Mouse (Mus musculus): ENCODE measurements around the gene Zbtb43.

DNA sequence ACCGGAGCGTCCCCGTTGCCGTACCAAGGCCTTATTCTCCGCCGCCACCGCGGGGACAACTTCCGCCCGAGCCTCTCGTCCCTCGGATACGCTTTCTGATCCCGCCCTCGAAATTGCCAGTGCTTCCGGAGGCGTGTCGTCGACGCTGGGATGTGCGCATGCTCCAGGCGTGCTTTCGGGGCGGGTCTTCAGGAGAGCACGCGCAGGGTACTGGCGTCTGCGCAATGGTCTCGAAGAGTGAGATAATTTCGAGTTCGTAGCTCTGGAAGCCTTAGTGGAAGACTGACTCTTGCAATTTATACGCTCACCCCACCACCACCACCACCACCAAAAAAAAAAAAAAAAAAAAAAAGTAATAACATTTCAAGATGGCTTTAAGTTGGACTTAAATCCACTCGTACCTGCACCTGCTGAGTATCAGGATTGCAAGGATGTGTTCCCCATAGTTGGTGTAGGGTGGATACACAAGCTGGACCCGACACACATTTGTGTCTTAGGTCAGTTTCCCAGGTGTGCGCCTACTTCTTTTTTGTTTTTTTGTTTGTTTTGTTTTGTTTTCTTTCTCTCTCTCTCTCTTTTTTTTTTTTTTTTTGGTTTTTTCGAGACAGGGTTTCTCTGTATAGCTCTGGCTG, at the start of gene Zbtb43:
- TF ChIP-seq POLR2A (IDR thresholded peaks at IDR 0.05; ENCODE audit: control insufficient read depth, extremely low read depth, insufficient read depth, low read length, poor library complexity): peak; percentile 83
- 0 out of 2 replicates have a peak, but pooled peaks have one; percentile 12 for TF ChIP-seq CTCF (IDR thresholded peaks at IDR 0.05; ENCODE audit: borderline replicate concordance, control insufficient read depth, extremely low read depth, insufficient read depth, low read length, poor library complexity)

All from thymus, adult 2 months (tissue).